Mouse (Mus musculus) lung, embryonic 14.5 days (tissue): Measurements from ENCODE around the gene Zfp938. TPM values are rescaled to one million over a fixed set of nuclear protein-coding genes. Genes with fewer than 3 reads are reported as not detected.
A peak's percentile ranks its signal among the peaks of the same experiment; 100 is the strongest.

Experiments
- ATAC-seq: fragments of 200-750 bp; cut with Nextera tagmentation; 2 replicates; pipeline ENCODE4 v1.8.0; 2017; ENCODE audit warnings: mild to moderate bottlenecking, moderate TSS enrichment, moderate library complexity; ENCODE audit not compliant: insufficient read depth
- DNase-seq: peaks from one replicate; pipeline ENCODE4 v3.0.0-alpha.2; 2015
- H3K27ac ChIP-seq: fragments of 300-500 bp; sonication (generic); 2 replicates; pipeline ENCODE4 v1.5.1; 2014; ENCODE audit warnings: low read depth, mild to moderate bottlenecking, moderate library complexity
- H3K27me3 ChIP-seq: fragments of 300-500 bp; sonication (generic); 2 replicates; pipeline ENCODE4 v1.6.1; 2014; ENCODE audit warnings: low read length, control low read depth; ENCODE audit not compliant: insufficient read depth
- H3K36me3 ChIP-seq: fragments of 300-500 bp; sonication (generic); 2 replicates; pipeline ENCODE4 v1.6.1; 2014; ENCODE audit warnings: control low read depth; ENCODE audit not compliant: insufficient read depth
- H3K4me1 ChIP-seq: fragments of 300-500 bp; sonication (generic); 2 replicates; pipeline ENCODE4 v1.6.1; 2014; ENCODE audit warnings: antibody characterized with exemption, control low read depth; ENCODE audit not compliant: insufficient read depth
- H3K4me2 ChIP-seq: fragments of 300-500 bp; sonication (generic); 2 replicates; pipeline ENCODE4 v1.6.1; 2014; ENCODE audit warnings: mild to moderate bottlenecking
- H3K4me3 ChIP-seq: fragments of 300-500 bp; sonication (generic); 2 replicates; pipeline ENCODE4 v1.5.1; 2014; ENCODE audit warnings: low read depth, low read length
- H3K9ac ChIP-seq: fragments of 300-500 bp; sonication (generic); 2 replicates; pipeline ENCODE4 v1.6.1; 2014
- H3K9me3 ChIP-seq: fragments of 300-500 bp; sonication (generic); 2 replicates; pipeline ENCODE4 v1.6.1; 2016; ENCODE audit warnings: low read depth, low read length, control low read depth
- CTCF ChIP-seq: IDR thresholded peaks from 2 replicates; pipeline ENCODE4 v1.5.1; 2016; ENCODE audit warnings: antibody characterized with exemption, low read depth
- WGBS: fragments of 180-500 bp; shearing (Covaris S2); extraction: QIAGEN DNeasy Blood & Tissue Kit; methylation state at CpG from one replicate; pipeline ENCODE4 v1.1.7; 2014; 5-methylcytosine and 5-hydroxymethylcytosine counted together
- polyA plus RNA-seq: library from polyadenylated mRNA; unstranded; fragments of >200 nt; fragmentation: Nextera tagmentation; extraction: Ambion mirVana; gene quantifications from 2 replicates; pipeline ENCODE4 v1.2.1, GENCODE M21; 2014

Zfp938 gene
- 15.3 and 15.6 TPM in 2 replicates for polyA plus RNA-seq

DNA sequence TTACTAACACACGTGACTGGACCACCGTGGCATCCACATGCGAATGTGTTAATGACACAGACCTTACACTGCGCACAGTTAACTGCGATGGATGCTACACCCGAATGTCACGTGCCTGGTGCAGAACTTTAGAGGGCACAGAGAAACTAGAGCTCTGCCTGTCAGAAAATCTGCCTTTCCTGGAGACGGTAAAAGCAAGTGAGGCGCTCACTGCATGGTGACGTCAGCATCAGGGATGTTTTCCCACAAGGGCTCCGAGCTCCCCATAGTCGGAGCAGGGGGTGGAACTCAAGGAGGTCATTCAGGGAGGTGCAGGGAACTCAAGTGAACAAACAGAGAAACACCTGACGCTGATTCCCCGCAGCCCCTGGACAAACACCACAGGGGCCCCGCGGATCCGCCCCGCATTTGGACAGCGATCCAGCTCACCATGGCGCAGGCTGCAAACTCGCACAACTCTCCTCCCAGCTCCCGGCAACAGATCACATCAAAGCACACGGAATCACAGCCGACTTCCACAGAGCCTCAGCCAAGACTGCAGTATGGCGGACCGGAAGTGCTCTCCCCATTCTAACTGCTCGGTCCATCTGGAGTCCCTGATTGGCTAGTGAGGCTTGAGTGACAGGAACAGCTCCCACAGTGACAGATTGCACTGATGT, at the start of gene Zfp938:
Gene Zfp938, minus strand, starts transcription at position 539 of the 659 bp plus-strand sequence.
- Histone ChIP-seq H3K27me3 (no peaks in the 10 kb centered on the region), H3K4me2 (peak within 1 kb of the TSS; percentile 70), H3K4me3 (peak within 1 kb of the TSS; percentile 78), H3K4me1 (no peaks in the 10 kb centered on the region), H3K36me3 (no peaks in the 10 kb centered on the region), H3K9me3 (peaks cover 6% of the 10 kb centered on the region; the same call in 1 of the 2 replicates), H3K9ac (peak within 1 kb of the TSS; percentile 79), H3K27ac (peak within 1 kb of the TSS; percentile 84)
- 4% methylated on average over 27 of the region's 27 CpGs for WGBS
- no peak for TF ChIP-seq CTCF
- peak; percentile 92 for DNase-seq
- ATAC-seq, result peak; percentile 100

DNA sequence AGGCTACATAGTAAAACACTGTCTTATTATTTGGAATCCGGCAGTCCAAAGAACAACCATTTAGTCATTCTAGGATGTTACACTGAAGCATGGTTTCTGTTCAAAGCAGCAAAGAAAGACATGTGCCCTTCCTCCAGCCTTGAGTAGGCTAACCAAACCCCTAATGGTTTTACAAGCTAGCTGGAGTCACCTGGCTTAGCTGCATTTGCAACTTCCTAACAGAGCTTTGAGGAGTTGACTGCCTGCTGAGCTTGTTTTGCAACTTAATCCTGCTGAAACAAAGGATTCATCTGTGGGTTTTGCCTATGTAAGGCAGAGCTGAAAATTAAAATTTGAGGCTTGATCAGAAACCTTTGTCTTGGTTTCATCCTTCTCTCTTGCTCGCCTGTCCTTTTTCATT, 16.3 kb upstream of the Zfp938 start:
- no peak overlapping the region for H3K27ac ChIP-seq

DNA sequence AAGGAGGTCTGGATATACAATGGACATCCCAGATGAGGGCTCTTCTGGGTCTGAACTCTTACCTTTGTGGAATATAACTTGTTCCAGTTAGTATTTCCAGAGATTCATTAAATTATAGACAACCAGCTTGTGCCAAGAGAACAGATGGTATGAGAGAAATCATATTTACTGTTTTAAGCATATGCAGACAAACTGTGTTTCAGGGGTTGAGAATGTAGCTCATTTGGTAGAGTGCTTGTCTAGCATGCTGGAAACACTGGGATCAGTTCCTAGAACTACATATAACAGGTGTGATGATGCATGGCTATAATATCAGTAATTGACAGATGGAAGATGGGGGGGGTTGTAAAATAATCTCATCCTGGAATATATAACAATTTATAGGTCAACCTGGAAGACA, 3.9 kb upstream of the Zfp938 start:
- Histone ChIP-seq H3K9me3 (no peaks in the 10 kb centered on the region), H3K27me3 (no peaks in the 10 kb centered on the region), H3K4me3 (no peak overlapping the region), H3K4me1 (no peaks in the 10 kb centered on the region), H3K36me3 (no peaks in the 10 kb centered on the region), H3K4me2 (no peak overlapping the region), H3K9ac (no peak overlapping the region), H3K27ac (no peak overlapping the region)
- no peak for TF ChIP-seq CTCF
- ATAC-seq, result no peak
- DNase-seq, result no peak

More for the DNA sequence above, 16.3 kb upstream of the Zfp938 start:
- H3K9me3 ChIP-seq, result no peaks in the 10 kb centered on the region
- H3K9ac ChIP-seq, result no peak overlapping the region
- no peaks in the 10 kb centered on the region for H3K4me1 ChIP-seq
- DNase-seq (no peak), ATAC-seq (no peak)
- no peaks in the 10 kb centered on the region for H3K27me3 ChIP-seq
- H3K4me3 ChIP-seq, result no peak overlapping the region
- H3K4me2 ChIP-seq, result no peak overlapping the region
- H3K36me3 ChIP-seq, result no peaks in the 10 kb centered on the region
- no peak for TF ChIP-seq CTCF
- 89% methylated on average over 2 of the region's 2 CpGs for WGBS

DNA sequence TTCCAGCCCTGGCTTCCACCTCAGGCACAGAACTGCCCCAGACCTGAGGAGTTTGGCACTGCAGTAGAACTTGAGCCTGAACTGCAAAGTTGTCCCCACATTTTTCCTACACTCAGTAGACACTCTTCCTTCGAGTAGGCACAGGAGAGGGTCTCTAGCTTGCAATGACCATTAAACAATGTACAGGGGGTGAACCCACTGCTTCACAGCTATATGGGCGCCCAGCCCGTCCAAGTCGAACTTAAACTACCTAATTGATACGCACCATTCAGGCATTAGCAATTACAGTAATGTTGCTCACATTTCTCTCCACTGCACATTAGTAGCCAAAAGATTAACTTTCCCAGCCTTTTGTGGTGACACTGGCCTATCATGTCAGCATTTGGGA, 315 bp upstream of the Zfp938 start:
- 65% methylated on average over 5 of the region's 5 CpGs for WGBS
- Histone ChIP-seq H3K27me3 (no peaks in the 10 kb centered on the region), H3K9ac (peak overlapping the region; percentile 79), H3K9me3 (peaks cover 6% of the 10 kb centered on the region; the same call in 1 of the 2 replicates), H3K4me2 (peak overlapping the region; percentile 70), H3K27ac (0 out of 2 replicates have a peak overlapping the region, but pooled peaks have one; percentile 84), H3K4me3 (peak overlapping the region; percentile 78), H3K4me1 (no peaks in the 10 kb centered on the region), H3K36me3 (no peaks in the 10 kb centered on the region)
- TF ChIP-seq CTCF, result no peak
- DNase-seq (no peak), ATAC-seq (no peak)

DNA sequence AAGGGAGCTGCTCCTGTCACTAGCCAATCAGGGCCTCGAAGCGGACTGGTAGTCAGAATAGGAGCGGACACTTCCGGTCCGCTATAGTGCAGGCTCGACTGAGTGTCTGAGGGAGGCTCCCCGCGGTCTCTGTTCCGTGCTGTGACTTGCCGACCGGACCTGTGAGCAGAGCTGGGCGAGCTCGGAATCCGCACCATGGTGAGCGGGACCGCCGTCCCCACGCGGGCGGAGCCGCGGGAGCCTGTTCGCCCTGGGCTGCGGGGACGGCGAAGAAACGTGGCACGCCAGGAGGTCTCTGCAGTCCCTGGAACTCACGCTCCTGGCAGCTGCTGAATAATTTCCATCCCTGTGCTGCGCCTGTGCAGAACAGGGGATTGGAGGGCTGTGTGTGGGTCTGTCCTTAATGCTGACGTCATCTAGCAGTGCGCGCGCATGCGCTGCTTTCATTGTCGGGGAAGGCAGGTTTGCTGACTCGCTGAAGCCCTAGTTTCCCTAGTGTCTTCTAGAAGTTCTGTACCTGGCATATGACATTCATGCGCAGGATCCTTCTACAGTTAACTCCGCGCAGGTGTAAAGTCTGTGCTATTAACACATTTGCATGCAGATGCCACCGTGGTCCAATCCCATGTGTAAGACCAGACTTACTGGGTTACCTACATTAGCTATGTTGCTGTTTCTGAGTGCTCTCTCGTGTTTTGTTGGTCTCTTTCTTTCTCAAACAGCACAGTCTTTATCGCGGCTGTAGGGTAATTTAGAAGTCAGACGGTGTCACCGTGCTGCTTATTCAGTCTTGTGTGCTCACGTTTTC, 62.6 kb downstream of the Zfp938 start:
- Histone ChIP-seq H3K4me2 (peak overlapping the region; percentile 79), H3K9ac (peak overlapping the region; percentile 68), H3K9me3 (no peaks in the 10 kb centered on the region; the same call in 1 of the 2 replicates), H3K27me3 (no peaks in the 10 kb centered on the region), H3K4me1 (no peaks in the 10 kb centered on the region; the same call in 1 of the 2 replicates), H3K27ac (peak overlapping the region; percentile 96), H3K4me3 (peak overlapping the region; percentile 56), H3K36me3 (no peaks in the 10 kb centered on the region)
- peak; percentile 96 for DNase-seq
- WGBS, result 5% methylated on average over 47 of the region's 47 CpGs
- TF ChIP-seq CTCF, result no peak
- ATAC-seq, result peak; percentile 100

Other genes with a start within 250 kb of the Zfp938 start
- gene Zfp873, start 193.2 kb downstream of the Zfp938 start, polyA plus RNA-seq, result 13.5 and 15.7 TPM in 2 replicates
- gene BC024063, start 157.9 kb downstream of the Zfp938 start, polyA plus RNA-seq, result 6.9 and 7.2 TPM in 2 replicates
- 5.8 and 7.5 TPM in 2 replicates for gene AU041133, start 113.3 kb downstream of the Zfp938 start, polyA plus RNA-seq
- not detected in 2 replicates for gene 4932415D10Rik, start 75.3 kb upstream of the Zfp938 start, polyA plus RNA-seq
- 9.6 and 9.8 TPM in 2 replicates for gene Gm4924, start 113.0 kb upstream of the Zfp938 start, polyA plus RNA-seq